Mouse (Mus musculus) heart, postnatal 25 days (tissue): ENCODE measurements around the gene Espn. TPM values are rescaled to one million over a fixed set of nuclear protein-coding genes. Genes with fewer than 3 reads are reported as not detected.

Source experiments
- DNase-seq: peaks from one replicate; pipeline ENCODE4 v3.0.0; 2022; ENCODE audit warnings: low spot score
- intact Hi-C: fragments of 180-260 bp; cut with DNase I; formaldehyde crosslinking; loops from one replicate; pipeline ENCODE4 v1.15.1; 2025
- total RNA-seq, 2 experiments: library from RNA; stranded (reverse); gene quantifications; 2 replicates each; pipeline ENCODE4 v1.2.3; 2021

Gene Espn
- total RNA-seq, 2 experiments from 2014 or later, result 1.7 to 2.2 TPM

GRCm38 (mm10) chr4:152129395-152129930 lies 22.7 kb downstream of the Espn start:
- no peak for DNase-seq
- intact Hi-C loops, result no loop called here

GRCm38 (mm10) chr4:152128784-152129183 lies 23.4 kb downstream of the Espn start:
- no peak for DNase-seq
- intact Hi-C loops, result no loop called here

DNA sequence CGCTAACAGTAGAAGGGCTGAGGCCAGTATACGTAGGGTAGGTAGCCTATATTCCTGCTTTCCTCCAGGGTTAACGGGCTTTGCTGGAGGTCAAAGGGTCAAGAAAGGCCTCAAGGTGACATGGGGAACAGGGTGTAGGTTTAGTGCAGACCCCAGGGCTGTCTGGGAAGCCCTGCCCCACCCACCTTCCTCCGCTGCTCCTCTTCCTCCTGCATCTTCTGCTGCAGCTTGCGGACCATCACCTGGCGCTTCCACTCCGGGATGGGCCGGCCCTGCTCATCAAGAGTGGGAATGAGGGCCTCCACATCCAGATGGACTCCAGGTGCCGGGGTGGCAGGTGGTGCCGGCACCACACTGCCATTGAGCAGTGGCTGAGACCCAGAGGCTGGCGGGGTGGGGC lies 24.3 kb downstream of the Espn start:
- no peak for DNase-seq
- intact Hi-C loops, result no loop called here

DNA sequence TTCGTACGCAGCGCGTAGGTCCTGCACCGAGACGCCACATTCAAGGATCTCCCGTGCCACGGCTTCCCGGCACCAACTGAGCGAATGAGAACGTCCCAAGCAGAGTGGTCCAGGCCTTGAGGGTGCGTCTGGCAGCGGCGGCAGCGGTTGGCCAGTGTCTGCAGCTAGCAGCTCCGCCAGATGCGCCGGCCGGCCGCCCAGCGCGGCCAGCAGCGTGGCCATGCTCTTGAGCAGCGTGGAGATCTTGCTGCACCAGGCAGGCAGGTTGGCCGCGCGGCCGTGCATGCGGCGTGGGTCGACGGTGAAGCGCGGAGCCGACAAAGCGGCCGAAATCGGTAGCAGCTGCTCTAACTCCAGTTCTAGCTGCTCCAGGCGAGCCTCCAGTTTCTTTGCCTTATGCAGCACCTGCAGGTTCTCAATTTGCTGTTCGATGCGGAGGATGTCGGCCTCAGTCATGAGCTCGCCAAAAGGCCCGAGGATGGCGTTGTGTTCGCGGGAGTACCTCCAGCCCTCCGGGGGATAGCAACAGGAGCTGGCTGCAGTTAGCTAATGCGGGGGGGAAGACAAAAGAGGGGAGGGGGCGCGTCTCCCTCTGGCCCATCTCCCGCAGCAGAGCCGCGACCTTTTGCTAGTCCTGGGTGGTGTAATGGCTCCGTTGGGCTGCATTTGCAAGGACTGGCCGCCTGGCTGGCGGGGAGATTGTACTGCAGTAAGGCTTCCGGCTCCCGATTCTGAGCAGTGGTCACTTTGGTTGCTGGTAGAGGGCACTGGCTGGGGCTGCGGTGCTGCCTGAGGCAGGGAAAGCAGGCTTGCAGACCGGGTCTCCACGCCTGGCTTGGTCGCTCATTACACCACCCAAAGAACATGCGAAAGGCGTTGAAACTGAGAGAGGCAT lies 25.9 kb downstream of the Espn start:
- intact Hi-C loops, result no loop called here
- no peak for DNase-seq

DNA sequence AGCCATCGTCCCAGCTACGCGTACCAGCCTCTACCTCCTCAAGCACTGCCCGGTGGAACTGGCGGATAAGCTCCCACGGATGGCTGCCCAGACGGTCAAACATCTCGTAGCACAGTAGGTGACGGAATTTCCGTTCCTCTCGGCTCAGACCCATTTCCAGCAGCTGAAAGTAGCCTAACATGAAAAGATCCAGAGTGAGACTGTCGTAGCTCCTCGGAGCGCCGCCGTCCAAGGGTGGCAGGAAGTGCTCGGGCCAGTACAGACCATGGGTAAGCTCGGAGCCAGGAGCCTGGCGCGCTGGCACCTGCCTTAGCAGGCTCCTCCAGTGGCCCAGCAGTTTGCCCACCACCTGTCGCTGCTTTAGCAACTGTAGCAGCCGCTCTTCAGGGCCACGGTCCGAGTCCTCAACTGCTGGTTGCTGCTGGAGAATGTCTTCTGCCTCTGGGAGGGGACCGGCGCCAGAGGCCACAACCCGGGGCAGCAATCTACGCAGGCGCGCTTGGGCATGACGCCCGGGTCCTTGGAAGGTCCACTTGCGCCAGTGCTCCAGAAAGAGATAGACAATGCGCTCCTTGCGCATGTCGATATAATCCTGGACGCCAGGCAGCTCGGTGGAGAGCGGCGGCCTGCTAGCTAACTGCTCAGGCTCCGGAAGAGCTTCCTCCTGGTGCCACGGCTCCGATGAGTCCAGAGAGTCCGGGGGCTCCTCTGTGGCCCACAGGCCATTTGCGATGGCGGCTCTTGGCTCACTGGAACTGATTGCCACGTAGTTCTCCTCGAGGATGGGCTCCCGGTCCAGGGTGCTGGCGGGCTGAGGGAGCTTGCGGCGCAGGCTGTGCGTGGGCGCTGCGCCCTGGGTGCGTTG lies 26.8 kb downstream of the Espn start:
- DNase-seq, result peak; percentile 66
- intact Hi-C loops, result no loop called here

DNA sequence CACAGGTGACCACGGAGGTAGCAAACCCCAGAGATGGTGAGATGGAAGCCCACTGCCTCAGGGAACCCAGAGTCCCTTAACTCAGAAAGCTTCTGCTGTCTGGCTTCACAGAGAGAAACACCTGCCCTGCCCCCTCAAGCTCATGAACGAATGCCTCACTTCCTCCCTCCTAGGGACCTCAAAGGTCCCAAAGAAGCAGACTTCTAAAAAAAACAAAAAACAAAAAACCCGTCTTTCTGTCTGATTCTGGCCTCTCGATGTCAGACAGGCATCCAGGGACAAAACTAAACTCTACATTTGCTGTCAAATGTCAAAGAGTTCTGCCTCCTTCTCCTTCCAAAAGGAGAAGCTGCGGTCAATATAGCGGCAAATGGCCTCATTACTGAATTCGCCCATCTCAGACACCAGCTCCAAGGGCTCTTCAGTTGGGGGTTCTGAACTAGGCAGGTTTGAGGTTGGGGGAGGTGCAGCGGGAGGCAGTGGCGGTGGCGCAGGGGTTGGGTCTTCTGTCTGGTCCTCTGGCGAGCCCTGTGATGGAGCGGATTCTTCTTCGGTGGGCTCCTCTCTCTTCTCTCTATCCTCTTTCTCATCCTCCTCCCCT lies 27.7 kb downstream of the Espn start:
- intact Hi-C loops, result no loop called here
- no peak for DNase-seq

- no peak for DNase-seq
- intact Hi-C loops, result no loop called here
Measured at GRCm38 (mm10) chr4:152121183-152121505, 31.0 kb downstream of the Espn start.

DNA sequence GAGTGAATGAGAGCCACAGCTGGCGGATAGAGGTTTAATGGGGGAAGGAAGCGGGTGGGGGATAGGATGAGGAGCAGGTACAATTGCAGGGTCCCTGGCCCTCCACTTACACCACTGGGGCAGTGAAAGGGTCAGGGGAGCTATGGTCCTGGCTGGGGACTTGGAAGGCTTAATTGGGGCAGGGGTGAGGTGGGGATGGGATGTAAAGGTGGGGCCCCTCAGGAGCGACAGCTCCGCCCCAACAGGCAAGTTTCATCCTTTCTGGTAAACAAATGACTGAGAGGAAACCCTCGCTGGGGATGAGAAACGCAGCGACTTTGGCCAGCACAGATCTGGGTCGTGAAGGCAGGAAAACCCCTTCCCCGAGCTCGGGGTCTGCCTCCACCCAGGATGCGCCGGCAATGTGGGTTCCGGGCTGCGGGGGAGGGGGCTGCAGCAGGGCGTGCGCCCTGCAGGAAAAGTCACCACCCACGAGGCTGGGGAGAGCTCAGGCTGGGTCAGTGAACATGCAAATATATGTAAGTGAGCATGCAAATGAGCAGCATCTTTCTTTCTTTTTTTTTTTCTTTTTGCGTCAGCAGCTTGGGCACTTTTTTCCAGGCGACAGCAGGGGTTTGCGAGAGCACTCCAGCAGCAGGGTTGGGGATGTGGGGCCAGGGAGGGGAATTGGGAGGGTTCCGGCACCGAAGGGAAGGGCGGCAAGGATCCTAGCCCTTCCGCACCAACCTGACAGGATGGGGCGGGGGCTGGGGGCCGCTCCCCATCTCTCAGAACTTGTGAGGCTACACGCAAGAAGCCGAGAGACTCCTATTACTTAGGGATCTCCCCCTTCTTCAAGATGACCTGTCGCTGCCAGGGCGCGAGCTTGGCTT lies 31.6 kb downstream of the Espn start:
- DNase-seq, result no peak
- intact Hi-C loops, result no loop called here

DNA sequence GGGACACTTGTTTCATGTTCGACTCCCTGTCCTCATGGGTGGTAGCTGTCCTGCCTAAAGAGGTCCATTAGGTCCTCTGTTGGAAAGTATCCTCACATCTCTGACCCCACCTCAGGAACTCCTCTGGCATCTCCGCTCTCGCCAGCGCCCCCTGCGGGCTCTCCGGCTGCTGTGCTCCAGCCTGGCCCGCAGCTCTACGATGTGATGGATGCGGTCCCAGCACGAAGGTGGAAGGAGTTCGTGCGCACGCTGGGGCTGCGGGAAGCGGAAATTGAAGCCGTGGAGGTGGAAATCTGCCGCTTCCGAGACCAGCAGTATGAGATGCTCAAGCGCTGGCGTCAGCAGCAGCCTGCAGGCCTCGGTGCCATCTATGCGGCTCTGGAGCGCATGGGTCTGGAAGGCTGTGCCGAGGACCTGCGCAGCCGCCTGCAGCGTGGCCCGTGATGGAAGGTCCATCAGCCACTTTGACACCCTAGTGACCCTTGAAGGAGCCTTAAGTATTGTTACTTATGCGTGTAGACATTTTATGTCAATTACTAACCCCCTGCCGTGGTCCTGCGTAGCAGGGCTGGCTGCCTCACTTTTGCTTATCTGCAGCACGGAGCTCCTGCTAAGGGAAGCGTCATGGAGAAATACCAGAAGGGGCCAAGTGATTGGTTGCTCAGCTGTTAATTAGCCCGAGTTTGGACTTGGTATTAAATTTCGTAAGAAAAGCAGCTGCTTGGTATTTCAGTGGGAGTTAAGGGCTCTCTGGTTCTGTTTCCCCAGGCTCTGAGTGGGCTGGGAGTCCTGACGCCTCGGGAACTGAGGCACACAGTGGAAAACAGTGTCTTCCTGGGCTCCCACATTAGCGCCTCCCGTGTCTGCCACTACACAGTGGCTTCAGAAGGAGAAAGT lies 32.5 kb downstream of the Espn start:
- DNase-seq, result no peak
- intact Hi-C loops, result no loop called here

- DNase-seq, result no peak
- intact Hi-C loops, result no loop called here
Measured at GRCm38 (mm10) chr4:152117538-152117937, 34.6 kb downstream of the Espn start.

DNA sequence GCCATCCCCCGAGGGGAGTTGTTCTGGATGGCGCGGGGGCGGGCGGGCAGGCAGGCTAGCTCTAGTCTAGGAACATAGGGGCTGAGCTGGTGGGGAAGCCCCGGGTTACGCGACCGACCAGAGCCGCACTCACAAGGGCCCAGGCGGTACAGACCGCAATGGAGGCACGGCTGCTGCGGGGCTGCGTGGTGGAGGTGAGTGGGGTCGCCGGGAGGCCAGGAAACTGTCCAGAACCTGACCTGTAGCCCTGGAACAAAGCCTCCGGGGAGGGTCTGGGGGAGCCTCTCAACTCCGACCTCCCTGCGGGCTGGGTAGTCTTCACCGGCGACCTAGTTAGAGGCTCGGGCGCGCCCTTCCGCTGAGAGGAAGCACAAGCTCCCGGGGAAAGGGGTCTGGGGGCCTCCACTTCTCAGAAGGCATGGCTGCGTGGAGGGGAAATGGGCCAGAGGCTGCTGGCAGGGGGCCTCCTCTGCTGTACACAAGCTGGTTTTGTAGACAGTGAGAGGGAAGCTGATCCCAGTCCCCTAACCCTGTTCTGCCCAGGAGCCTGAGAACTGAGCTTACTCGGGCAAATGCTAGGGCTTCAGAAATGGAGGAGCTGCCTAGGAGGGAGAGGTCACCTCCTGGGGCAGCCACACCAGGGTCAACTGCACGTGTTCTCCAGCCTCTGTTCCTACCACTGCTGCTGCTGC lies 36.1 kb downstream of the Espn start, which contains the start of gene Tnfrsf25:
Gene Tnfrsf25 (plus strand): TSS at position 14 of the 692 bp plus-strand sequence.
- DNase-seq, result no peak
- intact Hi-C loops, result no loop called here

DNA sequence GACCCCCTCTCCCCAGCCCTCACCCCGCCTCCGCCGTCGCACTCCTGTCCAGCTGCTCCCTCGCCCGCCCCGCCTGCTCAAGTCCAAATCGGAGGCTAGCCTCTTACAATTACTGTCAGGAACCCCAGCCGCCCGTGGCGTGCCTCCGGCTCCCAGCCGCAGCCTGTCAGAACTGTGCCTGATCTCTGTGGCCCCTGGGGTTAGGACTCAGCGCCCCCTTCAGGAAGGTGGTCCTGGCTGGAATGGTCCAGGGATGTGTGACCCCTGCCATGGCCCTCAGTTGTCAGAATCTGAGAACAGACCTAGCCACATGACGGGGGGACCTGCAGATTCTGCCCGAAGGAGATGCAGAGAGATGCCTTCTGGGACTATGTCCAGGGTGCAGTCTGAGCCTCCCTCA lies 38.1 kb downstream of the Espn start:
- DNase-seq, result no peak
- intact Hi-C loops, result no loop called here

- intact Hi-C loops, result no loop called here
- DNase-seq, result no peak
Measured at GRCm38 (mm10) chr4:152112329-152112728, 39.8 kb downstream of the Espn start.

GRCm38 (mm10) chr4:152110689-152111088 lies 41.5 kb downstream of the Espn start:
- intact Hi-C loops, result no loop called here

GRCm38 (mm10) chr4:152109509-152109908 lies 42.7 kb downstream of the Espn start:
- intact Hi-C loops, result no loop called here

More at GRCm38 (mm10) chr4:152110689-152111088, 41.5 kb downstream of the Espn start:
- DNase-seq, result no peak

GRCm38 (mm10) chr4:152108673-152109072 lies 43.5 kb downstream of the Espn start:
- DNase-seq, result no peak
- intact Hi-C loops, result no loop called here

More at GRCm38 (mm10) chr4:152109509-152109908, 42.7 kb downstream of the Espn start:
- DNase-seq, result no peak

GRCm38 (mm10) chr4:152107971-152108509 lies 44.1 kb downstream of the Espn start:
- DNase-seq, result no peak
- intact Hi-C loops, result no loop called here
